Mouse (Mus musculus) T-helper 2 cell (primary cell): Measurements from ENCODE around the gene Lrch3.
"Not testable (repeated sequence)": the region's sequence is repeated elsewhere in the genome, so short reads cannot be mapped to it uniquely, and the experiment has no call there.

Experiments
- in situ Hi-C: fragments of 300-600 bp; cut with MboI, MseI; formaldehyde crosslinking; loops from one replicate; pipeline ENCODE4 v1.15.1; 2025; ENCODE audit warnings: high pct_unique_total_duplicates

Lrch3 gene

DNA sequence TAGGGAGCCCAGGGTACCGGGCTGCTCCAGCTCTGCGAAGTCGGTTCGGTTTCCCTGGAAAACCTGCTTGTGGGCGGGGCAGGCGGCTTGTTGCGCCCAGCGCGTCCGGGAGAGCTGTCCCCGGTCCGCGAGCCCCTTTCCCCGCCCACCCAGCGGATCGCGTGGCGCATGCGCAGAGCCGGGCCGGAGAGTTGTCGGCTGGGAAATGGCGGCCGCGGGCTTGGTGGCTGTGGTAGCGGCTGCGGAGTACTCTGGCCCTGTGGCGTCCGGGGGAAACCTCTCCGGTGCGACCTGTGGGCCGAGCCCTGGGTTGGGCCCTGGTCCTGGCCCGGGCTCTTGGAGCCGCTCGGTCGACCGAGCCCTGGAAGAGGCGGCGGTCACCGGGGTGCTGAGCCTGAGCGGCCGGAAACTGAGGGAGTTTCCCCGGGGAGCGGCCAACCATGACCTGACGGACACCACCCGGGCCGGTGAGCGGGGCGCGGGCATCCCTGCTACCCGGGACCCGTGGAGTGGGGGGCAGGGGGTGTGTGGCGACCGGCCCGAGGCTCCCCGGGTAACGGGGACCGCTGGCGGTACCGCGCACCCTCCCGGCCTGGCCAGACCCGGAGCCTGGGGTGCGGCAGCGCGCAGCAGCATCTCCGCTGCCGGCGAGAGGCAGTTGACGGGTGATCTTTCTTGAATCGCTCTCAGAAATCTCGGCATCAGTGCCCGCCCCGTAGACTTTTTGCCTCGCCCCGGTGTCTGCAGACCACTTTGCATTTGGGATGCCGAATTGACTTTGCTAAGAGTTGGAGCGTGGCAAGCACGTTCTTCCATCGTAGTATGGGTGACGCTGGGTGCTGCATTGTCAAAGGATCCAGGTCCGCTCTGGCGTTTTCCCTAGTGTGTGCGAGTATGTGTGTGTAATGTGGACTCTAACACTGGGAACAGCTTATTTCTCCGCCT, at the start of gene Lrch3:
Lrch3 (plus strand) TSS at position 164 of the 945 bp plus-strand sequence.
- in situ Hi-C loops: no loop called here

DNA sequence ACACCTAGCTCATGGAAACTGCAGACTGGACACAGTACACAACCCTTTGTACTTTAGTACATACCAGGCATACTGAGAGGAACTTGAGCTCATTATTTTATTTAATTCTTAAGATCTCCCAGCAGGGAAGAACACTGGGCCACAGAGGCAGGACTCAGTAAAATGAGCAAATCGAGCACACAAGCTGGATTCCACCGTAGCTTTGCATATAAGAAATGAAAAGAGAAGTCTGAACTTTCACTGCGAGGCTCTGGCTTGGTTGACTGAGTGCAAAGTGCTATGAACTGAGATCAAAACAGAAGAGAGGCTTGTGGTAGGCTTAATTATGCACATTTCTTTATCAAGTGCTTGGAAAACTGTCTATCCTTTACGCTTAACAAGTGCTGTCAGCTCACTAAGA, 48.5 kb upstream of the Lrch3 start:
- in situ Hi-C loops: no loop called here

DNA sequence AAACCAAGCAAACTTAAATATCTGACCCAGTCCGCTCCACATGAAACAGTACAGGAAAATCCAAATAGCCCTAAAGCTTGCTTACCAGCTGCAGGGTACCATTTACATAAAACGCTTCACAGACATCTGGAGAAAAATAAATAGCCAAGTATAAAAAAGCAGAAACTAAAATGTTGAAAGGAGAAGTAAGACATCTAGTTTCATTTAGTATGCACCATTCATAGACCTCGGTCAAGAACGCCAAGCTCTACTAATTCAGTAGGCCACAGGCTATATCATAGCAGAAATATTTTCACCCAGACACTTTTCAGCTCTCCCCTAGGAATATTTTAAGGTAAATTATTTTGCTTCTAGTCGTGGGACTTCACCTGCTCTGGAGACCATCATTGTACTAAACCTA, 47.2 kb upstream of the Lrch3 start:
- in situ Hi-C loops: no loop called here

GRCm38 (mm10) chr16:32867919-32868552, 45.9 kb upstream of the Lrch3 start:
- in situ Hi-C loops: no loop called here

GRCm38 (mm10) chr16:32870231-32870630, 43.7 kb upstream of the Lrch3 start:
- in situ Hi-C loops: no loop called here

DNA sequence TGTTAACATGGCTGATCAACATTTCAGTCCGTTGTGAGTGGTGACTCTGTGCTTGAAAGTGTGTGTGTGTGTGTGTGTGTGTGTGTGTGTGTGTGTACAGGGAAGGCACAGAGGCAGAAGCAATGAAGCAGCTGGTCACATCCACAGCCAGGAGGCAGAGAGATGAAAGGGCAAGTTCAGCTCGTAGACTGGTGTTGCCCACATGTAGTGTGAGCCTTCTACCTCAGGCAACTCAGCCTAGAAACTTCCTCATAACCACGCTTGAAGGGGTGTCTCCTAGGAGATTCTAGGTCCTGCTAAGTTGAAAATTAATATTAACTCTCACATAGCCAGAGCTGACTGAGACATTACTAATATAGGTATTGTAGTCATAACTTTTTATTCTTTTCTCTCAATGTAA, 40.5 kb upstream of the Lrch3 start:
- in situ Hi-C loops: no loop called here

DNA sequence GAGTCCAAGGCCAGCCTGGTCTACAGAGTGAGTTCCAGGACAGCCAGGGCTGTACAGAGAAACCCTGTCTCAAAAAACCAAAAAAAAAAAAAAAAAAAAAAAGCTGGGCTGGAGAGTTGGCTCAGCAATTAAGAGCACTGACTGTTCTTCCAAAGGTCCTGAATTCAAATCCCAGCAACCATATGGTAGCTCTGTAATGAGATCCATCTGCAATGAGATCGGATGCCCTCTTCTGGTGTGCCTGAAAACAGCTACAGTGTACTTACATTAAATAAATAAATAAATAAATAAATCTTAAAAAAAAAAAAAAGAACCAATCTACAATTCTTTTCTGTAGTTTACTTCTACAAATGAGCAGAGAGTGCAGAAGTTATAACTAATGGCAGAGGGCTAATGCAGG, 38.6 kb upstream of the Lrch3 start:
- in situ Hi-C loops: not testable (repeated sequence)

DNA sequence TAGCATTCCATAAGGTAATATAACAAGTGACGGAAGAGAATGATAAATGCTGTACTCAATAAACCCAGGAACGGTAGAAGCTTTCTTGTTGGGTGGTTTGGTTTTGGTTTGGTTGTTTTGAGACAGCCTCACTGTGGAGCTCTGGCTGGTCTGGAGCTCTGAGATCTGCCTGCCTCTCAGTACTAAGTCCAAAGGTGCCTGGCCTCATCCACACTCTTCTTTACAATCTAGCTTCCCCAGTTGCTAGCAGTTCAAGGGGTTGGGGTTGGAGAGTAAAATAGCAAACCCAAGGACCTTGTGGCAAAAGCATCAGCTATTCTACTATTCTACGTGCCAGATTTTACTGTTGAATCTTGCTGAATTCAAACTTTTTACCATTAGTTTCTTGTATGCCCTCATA, 38.1 kb upstream of the Lrch3 start:
- in situ Hi-C loops: no loop called here

GRCm38 (mm10) chr16:32876831-32877230, 37.1 kb upstream of the Lrch3 start:
- in situ Hi-C loops: no loop called here

DNA sequence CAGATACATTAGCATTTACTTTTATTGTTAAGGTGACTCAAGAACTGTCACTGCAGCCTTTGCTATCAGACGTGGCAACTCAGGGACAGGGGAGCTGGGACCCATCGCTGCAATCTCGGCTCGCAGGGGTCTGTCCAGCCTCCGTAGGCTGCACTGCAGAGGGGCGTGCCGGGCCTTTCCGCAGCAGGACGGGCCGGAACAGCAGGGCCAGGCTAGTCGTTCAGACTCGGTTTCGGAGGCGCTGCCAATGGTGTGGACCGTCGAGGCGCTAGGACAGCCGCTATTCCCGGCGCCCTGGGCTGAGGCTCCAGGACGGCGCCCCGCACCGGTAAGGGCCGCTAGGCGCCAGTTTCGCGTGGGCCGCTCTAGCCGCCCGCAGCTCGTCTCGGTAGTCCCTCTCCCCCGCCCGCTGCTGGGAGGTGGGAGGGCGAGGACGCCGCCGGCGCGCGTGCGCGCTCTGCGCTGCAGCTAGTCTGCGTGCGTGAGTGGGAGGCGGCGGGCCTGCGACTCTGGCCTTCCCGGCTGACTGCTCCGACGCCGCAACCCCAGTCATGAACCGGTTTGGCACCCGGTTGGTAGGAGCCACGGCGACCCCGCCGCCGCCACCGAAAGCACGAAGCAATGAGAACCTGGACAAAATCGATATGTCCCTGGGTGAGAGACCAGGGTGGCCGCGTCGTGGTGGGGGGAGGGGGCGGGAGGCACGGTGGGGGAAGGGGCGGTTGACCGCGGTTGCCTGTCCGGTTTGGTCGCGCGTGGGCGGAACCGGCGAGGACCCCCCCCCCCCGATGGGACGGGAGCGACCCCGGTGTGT, 36.4 kb upstream of the Lrch3 start, which contains the start of the genes Fyttd1 and Rubcn:
Fyttd1 (plus strand) TSS at position 158 of the 814 bp plus-strand sequence.
Rubcn (minus strand) TSS at position 424 of the 814 bp plus-strand sequence.
- in situ Hi-C loops: no loop called here

GRCm38 (mm10) chr16:32878157-32878598, 35.7 kb upstream of the Lrch3 start:
- in situ Hi-C loops: no loop called here

DNA sequence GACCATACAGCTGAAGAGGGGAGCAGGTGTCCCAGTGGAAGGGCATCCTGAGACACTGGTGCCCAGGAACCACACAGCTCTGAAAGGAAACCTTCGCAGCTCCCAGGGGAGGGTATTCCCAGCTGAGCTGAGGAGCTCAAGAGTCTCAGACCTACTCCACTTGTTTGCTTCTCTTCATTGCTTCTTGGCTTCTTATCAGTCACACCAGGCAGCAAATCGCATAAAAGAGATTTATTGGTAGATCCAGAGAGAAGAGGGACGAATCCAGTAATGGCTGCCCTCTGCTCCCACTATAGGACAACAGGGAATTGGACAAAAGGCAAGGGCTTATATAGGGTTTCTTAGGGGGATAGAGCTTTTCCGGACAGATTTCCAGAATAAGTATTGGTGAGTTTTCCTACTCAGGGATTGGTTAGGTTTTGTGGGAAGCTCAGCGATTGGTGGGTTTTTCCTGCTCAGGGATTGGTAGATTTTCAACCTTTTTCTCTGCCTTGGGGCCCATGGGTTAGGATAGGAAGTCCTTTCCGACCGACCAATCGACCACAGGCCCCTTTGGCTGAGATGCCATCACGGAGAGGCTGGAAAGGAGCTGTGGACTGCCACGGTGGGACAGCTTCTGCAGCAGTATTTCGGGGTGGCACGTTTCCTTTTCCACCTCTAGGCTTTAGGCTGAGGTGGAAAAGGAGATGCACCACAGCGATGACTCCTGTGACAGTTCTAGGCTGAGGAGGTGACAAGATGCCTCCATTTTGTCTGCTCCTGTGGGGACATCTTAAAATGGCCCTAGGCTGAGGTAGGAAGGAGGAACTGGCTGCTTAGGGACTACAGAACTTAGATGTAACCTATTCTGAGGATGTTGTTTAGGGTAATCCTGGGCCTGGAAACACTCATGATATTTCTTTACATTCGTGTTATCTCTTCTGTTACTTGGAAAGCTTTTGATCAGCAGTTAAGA, 34.7 kb upstream of the Lrch3 start:
- in situ Hi-C loops: no loop called here

GRCm38 (mm10) chr16:32881538-32881937, 32.4 kb upstream of the Lrch3 start:
- in situ Hi-C loops: no loop called here

DNA sequence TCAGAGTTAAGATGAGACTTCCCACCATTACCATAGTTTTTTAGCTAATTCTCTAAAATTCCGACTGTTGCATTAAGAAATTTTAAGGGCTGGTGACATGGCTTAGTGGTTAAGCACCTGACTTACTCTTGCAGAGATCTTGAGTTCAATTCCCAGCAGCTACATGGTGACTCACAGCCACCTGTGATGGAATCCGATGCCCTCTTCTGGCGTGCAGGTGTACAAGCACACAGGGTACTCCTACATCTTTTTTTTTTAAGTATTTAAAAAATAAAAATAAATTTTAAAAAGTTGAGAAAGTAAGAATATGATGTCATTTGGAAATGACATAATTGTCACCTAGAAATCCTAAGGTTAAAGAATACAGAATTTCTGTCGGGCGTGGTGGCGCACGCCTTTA, 25.9 kb upstream of the Lrch3 start:
- in situ Hi-C loops: no loop called here

DNA sequence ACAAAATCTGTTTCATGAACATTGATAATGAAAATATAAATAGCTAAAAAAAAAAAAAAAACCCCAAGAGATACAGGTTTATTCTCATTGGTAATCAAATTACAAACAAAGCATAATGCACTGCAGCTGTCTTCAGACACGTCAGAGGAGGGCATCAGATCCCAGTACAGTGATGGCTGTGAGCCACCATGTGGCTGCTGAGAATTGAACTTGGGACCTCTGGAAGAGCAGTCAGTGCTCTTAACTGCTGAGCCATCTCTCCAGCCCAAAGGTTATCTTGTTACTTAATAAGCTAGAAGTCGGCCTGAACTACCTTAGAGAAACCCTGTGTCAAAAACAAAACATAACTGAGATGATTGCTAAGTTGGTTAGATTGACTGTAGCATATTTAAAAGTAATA, 24.0 kb upstream of the Lrch3 start:
- in situ Hi-C loops: no loop called here

GRCm38 (mm10) chr16:32896126-32896525, 17.8 kb upstream of the Lrch3 start:
- in situ Hi-C loops: no loop called here

- in situ Hi-C loops: loop anchor here (10.0 kb wide), 1 partner anchor 87 kb away; the partner anchor contains the start of gene Smbd1
These were observed 12.4 kb upstream of the Lrch3 start for GRCm38 (mm10) chr16:32901360-32902050.

- in situ Hi-C loops: loop anchor here (10.0 kb wide), 1 partner anchor 87 kb away; the partner anchor contains the start of gene Smbd1
These were observed 11.9 kb upstream of the Lrch3 start for GRCm38 (mm10) chr16:32902051-32902428.

GRCm38 (mm10) chr16:32906186-32906585, 7.7 kb upstream of the Lrch3 start:
- in situ Hi-C loops: loop anchor here (10.0 kb wide), 1 partner anchor 91 kb away; the partner anchor contains the start of gene Smbd1

- in situ Hi-C loops: loop anchor here (10.0 kb wide), 1 partner anchor 92 kb away; the partner anchor contains the start of gene Smbd1
These were observed 7.2 kb upstream of the Lrch3 start for GRCm38 (mm10) chr16:32906727-32907126.
